Mouse (Mus musculus) urinary bladder, postnatal 10 days (tissue): Measurements from ENCODE around the gene Pgf.

Experiments used
- DNase-seq: peaks from one replicate; pipeline ENCODE4 v3.0.0; 2022; ENCODE audit warnings: low spot score

Gene Pgf

DNA sequence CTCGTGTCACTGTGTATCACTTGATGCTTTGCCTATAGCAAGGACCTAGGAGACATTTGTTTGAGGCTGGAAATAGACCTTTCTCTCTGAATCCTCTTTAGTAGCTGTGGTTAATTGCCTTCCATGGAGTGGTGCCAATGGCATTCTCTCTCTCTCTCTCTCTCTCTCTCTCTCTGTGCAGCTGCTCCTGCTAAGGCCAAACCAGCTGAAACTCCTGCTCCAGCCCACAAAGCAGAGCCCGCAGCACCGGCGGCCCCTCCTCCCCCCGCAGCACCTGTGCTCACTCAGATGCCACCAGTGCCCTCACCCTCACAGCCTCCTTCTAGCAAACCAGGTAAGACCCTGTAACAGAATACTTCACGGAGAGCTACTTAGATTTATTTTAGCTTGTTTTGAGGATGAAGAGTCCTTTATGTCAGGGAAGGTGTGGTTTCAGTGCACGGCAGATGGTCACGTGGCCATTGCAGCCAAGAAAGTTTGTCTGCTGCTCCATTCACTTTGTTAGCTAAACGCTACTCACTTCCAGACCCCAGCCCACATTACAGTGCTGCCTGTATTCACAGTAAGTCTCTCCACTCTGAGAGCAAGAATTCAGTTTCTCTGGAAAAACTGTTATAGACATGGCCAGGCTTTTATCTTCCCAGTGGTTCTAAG is 55.7 kb downstream of the Pgf start:
- no peak for DNase-seq
